ENCODE assay signal across 10 mouse cellular contexts in genomic region chr11:116603339-116603738, GRCm38 (mm10). TPM values are rescaled to one million over a fixed set of nuclear protein-coding genes. Genes with fewer than 3 reads are reported as not detected.
DNase-seq lines count a peak whose midpoint lies in the region; ATAC-seq and TF ChIP-seq lines count a peak whose summit lies in the region.
"Had no signal": no experiment of that assay in that cellular context is flagged by ENCODE, and none has a peak within 500 bp of the region (broad histone marks: within the 10 kb centered on the region; RNA-seq: fewer than 3 reads in every experiment).

No protein-coding gene starts in this region.

- no peak overlapping the region for H3K27ac ChIP-seq in kidney, embryonic 14.5 days (ENCODE audit: low read depth, low read length)
- H3K27ac ChIP-seq in bone marrow macrophage, adult 2 months (ENCODE audit: insufficient read depth, low read depth, low read length): no peak overlapping the region
- H3K27ac ChIP-seq: limb, embryonic 13.5 days had no signal

- no peak overlapping the region for H3K9ac ChIP-seq in kidney, embryonic 14.5 days (ENCODE audit: low read depth, low read length)
- H3K9ac ChIP-seq: limb, embryonic 13.5 days had no signal

- H3K4me3 ChIP-seq in kidney, embryonic 14.5 days (ENCODE audit: low read length): no peak overlapping the region
- no peak overlapping the region for H3K4me3 ChIP-seq in bone marrow macrophage, adult 2 months (ENCODE audit: insufficient read depth, low read length)
- H3K4me3 ChIP-seq: limb, embryonic 13.5 days had no signal

- no peak for ATAC-seq in kidney, embryonic 14.5 days (ENCODE audit: low FRiP score, low TSS enrichment)
- peak; percentile 72 for ATAC-seq in megakaryocyte progenitor cell, adult 5-6 weeks (replicated peaks; ENCODE audit: poor library complexity)

- H3K36me3 ChIP-seq in kidney, embryonic 14.5 days (ENCODE audit: control insufficient read depth, insufficient read depth, low read length): peaks cover 32% of the 10 kb centered on the region

- no peaks in the 10 kb centered on the region for H3K4me1 ChIP-seq in kidney, embryonic 14.5 days (ENCODE audit: control insufficient read depth, insufficient read depth, low read length)
- H3K4me1 ChIP-seq in bone marrow macrophage, adult 2 months (ENCODE audit: control insufficient read depth, insufficient read depth, low read length): no peaks in the 10 kb centered on the region

- H3K27me3 ChIP-seq in kidney, embryonic 14.5 days (ENCODE audit: control insufficient read depth, insufficient read depth, low read length): no peaks in the 10 kb centered on the region
- H3K27me3 ChIP-seq: limb, embryonic 13.5 days had no signal

- H3K9me3 ChIP-seq in kidney, embryonic 14.5 days (ENCODE audit: control insufficient read depth, low read length): no peaks in the 10 kb centered on the region
- H3K9me3 ChIP-seq: limb, embryonic 13.5 days had no signal

- H3K4me2 ChIP-seq in kidney, embryonic 14.5 days (replicated peaks; ENCODE audit: low read depth, low read length): no peak overlapping the region
- H3K4me2 ChIP-seq: limb, embryonic 13.5 days had no signal

- peak; percentile 48 for TF ChIP-seq CTCF in bone marrow macrophage, adult 2 months (IDR thresholded peaks at IDR 0.05; ENCODE audit: low read depth, low read length)

- no peak for TF ChIP-seq POLR2A in bone marrow macrophage, adult 2 months (IDR thresholded peaks at IDR 0.05; ENCODE audit: borderline replicate concordance, low read depth, low read length)

- peak; percentile 54 for DNase-seq in kidney, postnatal 10 days
- DNase-seq in ES-CJ7 (ENCODE audit: low read depth, low spot score): peak; percentile 89
- DNase-seq in embryo, embryonic 10 days (ENCODE audit: low spot score): no peak
- no peak for DNase-seq in thymus, adult 18-20 months
- DNase-seq: cerebellum, adult 8-10 months had no signal

- 92% methylated on average over 10 of the region's 10 CpGs for WGBS in kidney, embryonic 14.5 days

RNA-seq across cellular contexts. Expression of gene Aanat, which starts 17.1 kb away (rescaled TPM):
- polyA plus RNA-seq in kidney, embryonic 14.5 days (2014; fragmentation: Nextera tagmentation; extraction: Ambion mirVana): not detected in 2 replicates
- not detected in 2 replicates for polyA plus RNA-seq in bone marrow macrophage, adult 2 months (2012; ENCODE audit: insufficient read depth, insufficient read length, missing spikeins)
- not detected in 2 replicates for total RNA-seq in megakaryocyte progenitor cell, adult 5-6 weeks (2015)
- not detected in 2 replicates for total RNA-seq in megakaryocyte progenitor cell, adult 5-6 weeks (2017)
- total RNA-seq: heart, adult 8-10 months had no signal
- polyA plus RNA-seq: limb, embryonic 13.5 days had no signal

RNA-seq across cellular contexts. Expression of gene Ube2o, which starts 22.1 kb away (rescaled TPM):
- polyA plus RNA-seq in kidney, embryonic 14.5 days (2014; fragmentation: Nextera tagmentation; extraction: Ambion mirVana): 11.2 and 13.5 TPM in 2 replicates
- 6.2 and 8.0 TPM in 2 replicates for polyA plus RNA-seq in bone marrow macrophage, adult 2 months (2012; ENCODE audit: insufficient read depth, insufficient read length, missing spikeins)
- total RNA-seq in megakaryocyte progenitor cell, adult 5-6 weeks (2015): 5.0 TPM in 2 replicates
- 6.1 and 6.4 TPM in 2 replicates for total RNA-seq in megakaryocyte progenitor cell, adult 5-6 weeks (2017)

RNA-seq across cellular contexts. Expression of gene Rhbdf2, which starts 23.5 kb away (rescaled TPM):
- polyA plus RNA-seq in kidney, embryonic 14.5 days (2014; fragmentation: Nextera tagmentation; extraction: Ambion mirVana): 5.4 and 7.2 TPM in 2 replicates
- 37.5 and 39.0 TPM in 2 replicates for polyA plus RNA-seq in bone marrow macrophage, adult 2 months (2012; ENCODE audit: insufficient read depth, insufficient read length, missing spikeins)
- total RNA-seq in megakaryocyte progenitor cell, adult 5-6 weeks (2015): 3.7 and 4.9 TPM in 2 replicates
- total RNA-seq in megakaryocyte progenitor cell, adult 5-6 weeks (2017): 2.7 and 3.5 TPM in 2 replicates

RNA-seq across cellular contexts. Expression of gene Prcd, which starts 50.0 kb away (rescaled TPM):
- polyA plus RNA-seq in kidney, embryonic 14.5 days (2014; fragmentation: Nextera tagmentation; extraction: Ambion mirVana): 1.1 and 1.4 TPM in 2 replicates
- polyA plus RNA-seq in bone marrow macrophage, adult 2 months (2012; ENCODE audit: insufficient read depth, insufficient read length, missing spikeins): not detected in 2 replicates
- total RNA-seq in megakaryocyte progenitor cell, adult 5-6 weeks (2015): 0.47 TPM in 1 of 2 replicates, not detected in the other
- 0.17 TPM in 1 of 2 replicates, not detected in the other for total RNA-seq in megakaryocyte progenitor cell, adult 5-6 weeks (2017)

RNA-seq across cellular contexts. Expression of gene Cygb, which starts 50.8 kb away (rescaled TPM):
- 11.0 and 11.3 TPM in 2 replicates for polyA plus RNA-seq in kidney, embryonic 14.5 days (2014; fragmentation: Nextera tagmentation; extraction: Ambion mirVana)
- not detected in 2 replicates for polyA plus RNA-seq in bone marrow macrophage, adult 2 months (2012; ENCODE audit: insufficient read depth, insufficient read length, missing spikeins)
- not detected in 2 replicates for total RNA-seq in megakaryocyte progenitor cell, adult 5-6 weeks (2015)
- not detected in 2 replicates for total RNA-seq in megakaryocyte progenitor cell, adult 5-6 weeks (2017)

Comparison
In these comparisons a context has a peak if more than half of its experiments do, and no peak if none do; other contexts are left out.
1. DNase-seq: peak in kidney, postnatal 10 days (single experiment) and ES-CJ7 (single experiment); none in embryo, embryonic 10 days (single experiment) and thymus, adult 18-20 months (0 of 2).